Mouse (Mus musculus) erythroid progenitor cell, adult 5-6 weeks (primary cell): ENCODE measurements around the gene Nog. TPM values are rescaled to one million over a fixed set of nuclear protein-coding genes. Genes with fewer than 3 reads are reported as not detected.

Source experiments
- ATAC-seq: replicated peaks from 2 replicates; pipeline ENCODE4 v1.8.0; 2016; ENCODE audit warnings: moderate number of reproducible peaks, mild to moderate bottlenecking, moderate TSS enrichment, inconsistent platforms; ENCODE audit not compliant: poor library complexity, low FRiP score, severe bottlenecking
- total RNA-seq, 2 experiments: library from RNA; stranded (forward) in 1 of 2; stranded (reverse) in 1 of 2; fragments of 150-400 nt in 1 of 2; fragments of 186-747, 209-891 nt in 1 of 2; gene quantifications; 2 replicates each; pipeline versions ENCODE4 v1.2.3 to v1.2.4; 2015 to 2017; ENCODE audit warnings: low replicate concordance in 2 of 2

Gene Nog
- total RNA-seq, 2 experiments from 2014 or later, result not detected

DNA sequence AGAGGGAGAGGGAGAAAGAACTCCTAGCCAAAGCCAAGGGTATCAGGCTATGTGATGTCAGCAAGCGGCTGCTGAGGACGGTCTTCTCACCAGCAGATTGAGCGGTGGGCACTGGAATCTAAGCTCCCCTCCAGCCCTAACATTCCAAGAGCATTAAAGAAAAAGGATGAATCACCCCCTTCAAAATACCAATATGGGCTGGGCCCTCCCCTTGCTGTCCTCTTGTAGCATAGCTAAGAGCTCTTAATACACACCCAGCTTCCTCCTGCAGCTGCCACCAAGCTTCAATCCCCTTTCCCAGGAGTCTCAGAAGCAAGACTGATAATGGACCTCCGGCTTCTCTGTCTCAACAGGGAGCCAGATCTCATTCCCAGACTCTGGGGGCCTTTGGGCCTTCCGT lies 4.6 kb downstream of the Nog start:
- ATAC-seq, result no peak

DNA sequence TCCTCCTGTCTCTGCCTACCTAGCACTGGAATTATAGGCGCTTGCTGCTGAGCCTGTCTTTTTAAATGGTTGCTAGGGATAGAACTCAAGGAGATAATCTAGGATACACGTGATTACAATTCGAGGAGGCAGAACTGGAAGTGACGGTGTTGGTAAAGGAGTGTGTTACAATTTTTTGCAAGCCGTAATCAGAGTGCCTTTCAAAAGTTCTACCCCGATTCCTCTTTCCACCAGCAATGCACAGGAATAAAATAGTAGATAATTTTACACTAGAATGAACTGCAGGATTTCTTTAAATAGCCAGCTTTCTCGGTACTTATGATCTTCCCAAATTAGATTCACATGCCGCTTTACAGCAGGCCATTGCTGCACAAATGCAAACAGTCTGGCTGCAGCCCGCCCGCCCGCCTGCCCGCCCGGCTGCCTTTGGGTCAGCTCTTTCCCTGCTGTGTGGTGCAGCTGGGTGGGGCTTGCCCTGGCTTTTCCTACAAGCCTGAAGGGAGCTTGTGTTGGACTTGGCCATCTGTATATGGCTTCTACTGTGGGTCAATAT lies 32.2 kb downstream of the Nog start:
- ATAC-seq, result no peak

DNA sequence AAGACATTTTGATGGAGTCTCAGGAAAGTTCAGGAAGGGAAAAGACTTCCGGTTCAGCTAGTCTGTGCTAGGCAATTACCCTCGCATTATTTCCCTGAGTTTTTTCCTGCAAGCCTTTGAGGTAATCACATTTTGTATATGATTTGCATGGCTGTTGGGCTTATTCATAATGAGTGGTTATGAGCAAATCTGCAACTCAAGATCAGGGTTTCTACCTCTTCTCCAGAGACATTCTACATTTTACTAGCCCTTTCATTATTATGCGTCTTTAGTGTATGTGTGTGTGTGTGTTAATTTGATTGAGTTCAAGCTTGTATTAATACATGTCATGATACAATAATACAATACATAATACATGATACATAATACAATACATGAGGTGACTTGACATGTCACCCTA lies 34.6 kb downstream of the Nog start:
- ATAC-seq, result no peak

DNA sequence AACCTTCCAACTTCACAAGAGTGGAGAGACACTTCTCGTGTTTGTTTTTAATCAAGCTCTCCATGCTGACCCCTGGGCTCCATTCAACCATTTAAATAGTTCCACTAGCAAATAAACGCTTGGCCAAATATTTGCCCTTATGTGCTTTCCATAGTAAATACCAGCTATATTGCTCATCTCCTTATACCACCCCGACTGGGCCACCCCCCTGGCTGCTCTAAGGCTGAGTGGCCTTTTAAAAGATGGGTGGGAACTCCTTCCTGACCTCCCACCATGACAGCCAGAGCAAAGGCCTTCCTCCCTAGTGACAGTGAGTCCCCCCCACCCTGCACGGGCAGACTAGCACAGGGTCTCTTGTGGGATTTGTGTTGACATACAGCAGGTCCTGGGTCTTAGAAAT lies 37.1 kb downstream of the Nog start:
- ATAC-seq, result no peak

DNA sequence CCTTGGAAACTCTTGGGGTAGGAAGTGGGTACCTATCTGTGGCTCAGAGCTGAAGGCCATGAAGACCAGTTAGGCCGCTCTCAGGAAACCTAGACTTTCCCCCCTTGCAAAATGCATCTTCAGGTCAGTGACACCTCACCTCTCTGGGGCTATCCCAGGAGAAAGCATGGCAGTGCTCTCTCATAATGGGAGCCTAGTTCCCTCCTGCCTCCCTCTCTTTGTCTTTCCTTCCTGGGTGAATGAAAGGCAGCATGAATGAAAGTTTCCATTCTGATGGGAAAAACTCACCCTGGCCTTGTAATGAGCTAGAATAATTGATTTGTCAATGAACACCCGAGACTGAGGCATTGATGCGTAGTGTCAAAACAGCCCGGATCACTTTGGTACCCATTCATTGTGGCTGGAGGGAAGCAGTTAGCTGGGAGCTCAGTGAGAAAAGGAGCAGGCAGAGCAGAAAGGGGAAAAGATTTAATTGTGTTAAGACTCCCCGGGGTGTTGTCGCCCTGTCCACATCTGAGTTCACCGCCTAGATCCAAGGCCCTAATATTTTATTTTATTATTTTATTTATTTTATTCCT lies 42.7 kb downstream of the Nog start:
- ATAC-seq, result no peak

DNA sequence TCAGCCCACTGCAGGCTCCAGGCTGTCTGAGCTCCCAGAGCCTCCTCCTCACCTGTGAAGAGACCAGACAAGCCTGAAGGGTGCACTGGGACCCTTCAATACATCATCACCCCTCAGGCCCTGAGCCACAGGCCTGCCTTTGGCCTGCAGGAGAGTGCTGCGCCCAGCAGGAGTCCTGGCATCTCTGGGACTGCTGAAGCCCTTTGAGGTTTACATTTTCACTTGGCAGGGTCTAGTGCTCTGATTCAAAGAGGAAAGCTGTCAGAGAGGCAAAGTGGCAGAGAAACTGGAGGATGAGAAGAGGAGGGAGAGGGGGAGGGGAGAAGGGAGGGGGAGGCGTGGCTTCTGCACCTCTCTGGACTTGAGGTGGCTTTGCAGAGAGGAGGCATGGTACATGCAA lies 44.2 kb downstream of the Nog start:
- no peak for ATAC-seq

DNA sequence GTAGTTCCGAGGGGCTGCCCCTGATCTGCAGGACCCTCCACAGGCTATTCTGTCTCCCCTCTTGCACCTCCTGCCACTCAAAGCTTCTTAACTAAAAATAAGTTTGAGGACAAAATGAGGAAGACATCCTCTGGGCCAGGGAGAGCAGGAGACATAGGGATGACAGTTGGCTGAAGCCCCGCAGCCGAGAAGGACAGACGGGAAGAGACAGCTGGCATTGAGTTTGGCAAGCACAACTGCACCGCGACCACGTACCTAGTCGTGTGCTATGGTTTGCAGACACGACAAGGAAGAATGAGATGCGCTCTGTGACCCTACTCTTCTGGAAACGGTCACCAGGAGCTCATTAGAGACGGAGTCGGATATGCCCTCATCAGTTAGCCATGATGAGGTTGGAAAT lies 48.2 kb downstream of the Nog start:
- no peak for ATAC-seq

Other genes with a start within 250 kb of the Nog start
- 0.72 and 0.84 TPM in 2 replicates for gene Dgke, start 235.5 kb downstream of the Nog start, total RNA-seq (2015; ENCODE audit: low replicate concordance)
- gene Dgke, start 235.5 kb downstream of the Nog start, total RNA-seq (2017; ENCODE audit: low replicate concordance), result 1.8 and 2.2 TPM in 2 replicates
- not detected in 2 replicates for gene Gm525, start 228.5 kb downstream of the Nog start, total RNA-seq (2015; ENCODE audit: low replicate concordance)
- not detected in 2 replicates for gene Gm525, start 228.5 kb downstream of the Nog start, total RNA-seq (2017; ENCODE audit: low replicate concordance)